Mouse (Mus musculus): ENCODE data around the gene Efs.

DNA sequence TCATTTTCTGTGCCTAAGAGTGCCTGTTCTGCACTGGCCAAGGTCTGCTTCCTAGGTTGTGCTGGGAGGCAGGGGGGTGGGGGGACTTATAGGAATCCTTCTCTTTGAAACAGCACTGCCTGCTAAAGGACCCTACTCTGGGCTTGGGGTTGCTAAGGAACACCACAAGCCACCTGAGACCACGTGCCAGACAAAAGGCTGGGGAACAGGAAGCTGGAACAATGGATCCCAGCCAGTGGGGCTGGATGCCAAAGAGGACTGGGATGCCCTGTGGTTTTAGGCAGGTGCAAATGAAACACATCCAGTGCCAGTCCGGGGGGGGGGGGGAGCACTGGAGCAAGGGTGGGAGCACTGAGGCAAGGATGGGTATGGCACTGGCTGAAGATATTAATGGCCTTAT is 4.5 kb upstream of the Efs start:
- TF ChIP-seq CTCF (IDR thresholded peaks at IDR 0.05; ENCODE audit: low read depth) (no peak), EP300 (IDR thresholded peaks at IDR 0.05; ENCODE audit: low read depth) (no peak)
